Mouse (Mus musculus): ENCODE data around the gene Zfp78. TPM values are rescaled to one million over a fixed set of nuclear protein-coding genes. Genes with fewer than 3 reads are reported as not detected.

The Zfp78 gene
- polyA plus RNA-seq, 1 experiment from 2014 or later: 1.8 TPM

Other genes starting within 250 kb of the Zfp78 start
- 35.2 and 36.1 TPM in 2 replicates for gene Zfp787, start 207.3 kb upstream of the Zfp78 start, polyA plus RNA-seq (2016; fragmentation: Nextera tagmentation; extraction: Ambion mirVana)
- gene Zfp444, start 191.1 kb upstream of the Zfp78 start, polyA plus RNA-seq (2016; fragmentation: Nextera tagmentation; extraction: Ambion mirVana): 73.5 and 81.0 TPM in 2 replicates
- not detected in 2 replicates for gene Galp, start 166.2 kb upstream of the Zfp78 start, polyA plus RNA-seq (2016; fragmentation: Nextera tagmentation; extraction: Ambion mirVana)
- not detected in 2 replicates for gene Zscan5b, start 141.0 kb upstream of the Zfp78 start, polyA plus RNA-seq (2016; fragmentation: Nextera tagmentation; extraction: Ambion mirVana)
- not detected in 2 replicates for gene Epp13, start 110.6 kb upstream of the Zfp78 start, polyA plus RNA-seq (2016; fragmentation: Nextera tagmentation; extraction: Ambion mirVana)
- gene Zfp667, start 76.7 kb upstream of the Zfp78 start, polyA plus RNA-seq (2016; fragmentation: Nextera tagmentation; extraction: Ambion mirVana): 8.3 and 8.8 TPM in 2 replicates
- 8.2 and 8.8 TPM in 2 replicates for gene Zfp583, start 32.0 kb upstream of the Zfp78 start, polyA plus RNA-seq (2016; fragmentation: Nextera tagmentation; extraction: Ambion mirVana)
- gene Gm3854, start 19.5 kb upstream of the Zfp78 start, polyA plus RNA-seq (2016; fragmentation: Nextera tagmentation; extraction: Ambion mirVana): 3.5 and 4.1 TPM in 2 replicates
- gene Zfp28, start 20.0 kb downstream of the Zfp78 start, polyA plus RNA-seq (2016; fragmentation: Nextera tagmentation; extraction: Ambion mirVana): 11.1 and 12.3 TPM in 2 replicates
- gene Smim17, start 35.4 kb downstream of the Zfp78 start, polyA plus RNA-seq (2016; fragmentation: Nextera tagmentation; extraction: Ambion mirVana): 0.26 and 0.35 TPM in 2 replicates
- not detected in 2 replicates for gene Gm20715, start 47.0 kb downstream of the Zfp78 start, polyA plus RNA-seq (2016; fragmentation: Nextera tagmentation; extraction: Ambion mirVana)
- not detected in 2 replicates for gene Olfr1344, start 75.4 kb downstream of the Zfp78 start, polyA plus RNA-seq (2016; fragmentation: Nextera tagmentation; extraction: Ambion mirVana)
- not detected in 2 replicates for gene Olfr1336, start 92.9 kb downstream of the Zfp78 start, polyA plus RNA-seq (2016; fragmentation: Nextera tagmentation; extraction: Ambion mirVana)
- not detected in 2 replicates for gene Olfr1346, start 103.8 kb downstream of the Zfp78 start, polyA plus RNA-seq (2016; fragmentation: Nextera tagmentation; extraction: Ambion mirVana)
- gene Olfr5, start 123.7 kb downstream of the Zfp78 start, polyA plus RNA-seq (2016; fragmentation: Nextera tagmentation; extraction: Ambion mirVana): not detected in 2 replicates
- gene Olfr1347, start 136.5 kb downstream of the Zfp78 start, polyA plus RNA-seq (2016; fragmentation: Nextera tagmentation; extraction: Ambion mirVana): not detected in 2 replicates
- gene Olfr1348, start 145.5 kb downstream of the Zfp78 start, polyA plus RNA-seq (2016; fragmentation: Nextera tagmentation; extraction: Ambion mirVana): not detected in 2 replicates
- gene Olfr1349, start 159.7 kb downstream of the Zfp78 start, polyA plus RNA-seq (2016; fragmentation: Nextera tagmentation; extraction: Ambion mirVana): not detected in 2 replicates
- gene Olfr1350, start 201.6 kb downstream of the Zfp78 start, polyA plus RNA-seq (2016; fragmentation: Nextera tagmentation; extraction: Ambion mirVana): not detected in 2 replicates

All from limb, embryonic 12.5 days (tissue).